Mouse (Mus musculus): ENCODE measurements around the gene Eln.
A peak's percentile ranks its signal among the peaks of the same experiment; 100 is the strongest.

The Eln gene

DNA sequence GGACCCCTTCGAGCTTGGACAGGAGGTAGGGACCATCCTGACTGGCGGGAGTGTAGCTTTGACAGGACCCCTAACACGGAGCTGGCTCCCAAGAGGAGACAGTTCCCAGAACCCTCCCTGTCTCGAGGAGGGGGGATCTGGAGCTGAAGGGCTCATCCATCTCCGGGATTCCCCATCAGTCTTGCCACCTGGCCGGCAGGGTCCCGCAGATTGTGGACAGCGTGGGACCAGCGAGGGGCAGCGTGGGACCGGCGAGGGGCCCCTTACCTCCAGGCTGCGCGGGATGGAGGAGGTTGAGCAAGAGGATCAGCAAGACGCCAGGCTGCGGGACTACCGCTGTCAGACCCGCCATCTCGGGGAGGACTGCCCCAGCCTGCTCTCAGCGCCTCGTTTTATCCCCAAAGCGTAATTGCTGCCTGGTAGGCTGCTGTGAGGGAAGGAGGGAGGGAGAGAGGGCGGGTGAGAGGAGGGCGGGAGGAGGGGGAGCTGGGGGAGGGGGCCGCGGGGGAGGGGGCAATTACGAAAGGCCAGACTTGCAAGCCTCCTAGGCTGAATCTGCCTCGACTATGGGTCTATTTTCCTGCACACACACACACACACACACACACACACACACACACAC is at the start of gene Eln:
Eln (minus strand) TSS at position 434 of the 622 bp plus-strand sequence.
- peak; percentile 26 to 34 for DNase-seq (ENCODE audit: low spot score in 2 of 2)

DNA sequence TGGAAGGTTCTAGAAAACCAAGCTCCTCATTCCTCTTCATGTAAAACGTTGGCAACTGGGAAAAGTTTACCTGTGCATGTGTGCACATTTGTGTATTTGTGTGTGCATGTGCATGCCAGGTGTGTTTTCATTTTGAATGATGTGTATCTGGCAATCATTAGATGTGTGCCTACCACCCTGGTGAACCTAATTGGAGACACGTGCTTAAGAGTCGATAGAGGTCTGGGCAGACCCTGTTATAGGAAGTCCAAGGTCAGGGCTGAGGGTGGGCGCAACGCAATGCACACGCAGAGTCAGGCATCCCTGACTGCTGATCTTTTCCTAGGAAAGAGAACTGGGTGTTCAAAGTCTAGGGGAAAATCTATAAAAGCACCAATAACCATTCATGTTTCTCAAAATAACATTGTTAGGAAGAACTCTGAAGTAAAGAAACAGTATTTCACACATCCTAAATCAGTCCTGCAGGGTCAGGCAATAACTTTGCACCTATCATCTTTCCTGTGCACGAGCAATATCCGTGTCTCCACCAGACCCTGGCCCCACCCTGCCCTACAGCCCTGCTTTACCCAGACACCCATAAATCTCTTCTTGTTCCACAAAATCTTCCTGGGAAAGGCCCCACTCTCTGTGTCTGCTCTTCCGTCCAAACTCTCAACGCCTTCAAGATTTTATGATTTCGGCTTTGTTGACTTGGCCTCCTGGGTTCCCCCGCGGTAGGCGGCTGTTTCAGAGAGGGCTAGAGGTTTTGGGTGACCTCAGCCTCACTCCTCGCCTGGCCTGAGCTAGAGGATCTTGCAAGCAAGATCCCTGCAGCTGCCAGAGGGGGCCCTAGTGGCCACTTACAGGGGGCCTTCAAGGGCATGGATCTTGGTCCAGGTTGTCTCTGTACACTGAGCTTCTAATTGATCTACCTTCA is 43.2 kb upstream of the Eln start:
- no peak for DNase-seq (ENCODE audit: low spot score in 2 of 2)

DNA sequence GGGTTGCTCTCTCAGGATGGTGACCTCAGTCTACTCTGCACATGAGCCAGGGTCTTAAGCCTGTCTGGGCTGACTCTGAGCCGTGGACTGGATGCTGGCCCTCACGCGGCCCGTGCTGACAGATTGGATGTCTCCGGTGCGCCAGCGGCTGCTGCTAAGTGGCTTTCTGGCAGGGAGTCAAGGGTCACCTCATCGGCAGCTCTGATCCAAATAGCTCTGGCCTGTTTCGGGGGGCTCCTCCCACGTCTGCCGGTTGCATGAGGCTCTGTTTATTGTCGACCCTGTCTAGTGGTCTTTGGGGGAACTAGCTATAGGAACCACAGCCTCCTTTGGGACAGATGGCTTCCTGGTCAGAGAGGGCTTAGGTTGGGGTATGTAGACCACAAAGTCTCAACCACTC is 41.1 kb upstream of the Eln start:
- DNase-seq (ENCODE audit: low spot score in 2 of 2): no peak

DNA sequence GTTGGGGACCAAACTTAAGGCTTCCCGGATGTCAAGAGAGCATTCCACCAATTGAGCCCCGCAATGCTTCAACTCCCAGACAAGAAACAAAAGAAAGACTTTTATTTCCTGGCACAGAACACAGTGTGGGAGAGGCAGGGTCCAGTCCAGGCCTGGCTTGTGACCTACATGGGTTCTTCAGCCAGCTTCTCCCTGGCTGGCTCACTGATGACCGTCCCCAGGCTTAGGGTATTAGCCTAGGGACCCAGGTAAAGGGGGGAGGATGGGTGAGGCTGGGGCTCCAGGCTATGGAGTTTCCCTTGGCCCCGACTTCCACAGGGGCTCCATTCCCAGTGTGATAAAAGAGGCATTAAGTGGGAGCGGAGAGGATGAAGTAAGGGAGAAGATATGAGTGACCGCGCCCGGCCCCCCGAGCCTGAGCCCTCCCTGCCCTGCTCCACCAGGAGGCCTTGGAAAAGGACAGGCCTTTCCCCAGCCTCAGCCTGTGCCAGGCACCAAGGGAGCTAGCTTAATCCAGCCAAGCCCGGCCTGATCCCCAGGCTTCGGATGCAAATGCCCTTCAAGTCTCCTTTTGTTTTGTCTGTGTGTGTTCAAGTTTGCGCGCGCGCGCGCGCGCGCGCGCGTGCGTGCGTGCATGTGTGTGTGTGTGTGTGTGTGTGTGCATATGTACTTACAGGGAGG is 38.7 kb upstream of the Eln start:
- no peak for DNase-seq (ENCODE audit: low spot score in 2 of 2)

DNA sequence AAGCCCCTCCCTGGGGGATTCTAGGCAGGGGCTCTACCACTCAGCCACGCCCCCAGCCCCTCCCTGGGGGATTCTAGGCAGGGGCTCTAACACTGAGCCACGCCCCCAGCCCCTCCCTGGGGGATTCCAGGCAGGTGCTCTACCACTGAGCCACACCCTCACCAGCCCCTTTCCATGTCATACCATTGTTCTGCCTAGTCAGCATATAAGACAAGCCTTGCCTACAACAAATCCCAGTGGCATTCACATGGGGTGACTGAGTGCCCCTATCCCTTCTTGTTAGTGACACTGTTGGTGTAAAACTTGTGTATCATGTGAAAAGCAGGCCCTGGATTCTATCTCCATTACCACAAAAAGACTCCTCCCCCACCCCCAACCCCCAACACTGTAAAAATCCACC is 36.7 kb upstream of the Eln start:
- no peak for DNase-seq (ENCODE audit: low spot score in 2 of 2)

DNA sequence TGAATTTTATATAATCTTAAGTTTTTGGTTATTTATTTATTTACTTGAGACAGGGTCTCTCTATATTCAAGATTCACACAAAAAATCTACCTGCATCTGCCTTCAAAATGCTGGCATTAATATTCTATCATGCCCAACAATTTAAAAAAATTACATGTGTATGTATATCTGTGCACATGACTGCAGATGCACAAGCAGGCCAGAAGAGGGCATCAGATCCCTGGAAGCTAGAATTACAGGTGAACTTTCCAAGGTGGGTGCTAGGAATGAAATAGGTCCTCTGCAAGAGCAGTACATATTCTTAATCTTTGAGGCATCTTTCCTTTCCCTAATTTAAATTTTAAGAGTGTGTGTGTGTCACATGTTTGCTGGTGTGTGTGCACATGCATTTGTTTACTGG is 33.8 kb upstream of the Eln start:
- DNase-seq (ENCODE audit: low spot score in 2 of 2): no peak

DNA sequence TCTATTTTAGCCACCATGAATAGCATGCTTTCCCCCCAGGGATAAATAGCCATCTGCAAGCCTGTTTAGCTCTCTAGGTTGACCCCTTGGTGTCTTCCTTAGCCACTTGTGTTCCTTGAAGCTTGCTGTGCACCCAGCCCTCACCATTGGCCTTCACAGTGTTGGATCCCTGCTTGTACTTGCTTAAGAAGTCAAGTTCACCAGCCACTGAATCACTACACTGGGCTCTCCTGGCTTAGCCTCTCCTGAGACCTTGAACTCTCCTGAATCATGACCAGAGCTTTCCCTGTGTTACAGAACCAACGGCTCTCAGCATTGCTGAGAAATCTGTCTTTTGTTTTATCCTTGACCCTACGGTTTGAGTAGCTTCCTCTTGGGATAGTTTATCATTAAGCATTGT is 33.0 kb upstream of the Eln start:
- DNase-seq (ENCODE audit: low spot score in 2 of 2): no peak

DNA sequence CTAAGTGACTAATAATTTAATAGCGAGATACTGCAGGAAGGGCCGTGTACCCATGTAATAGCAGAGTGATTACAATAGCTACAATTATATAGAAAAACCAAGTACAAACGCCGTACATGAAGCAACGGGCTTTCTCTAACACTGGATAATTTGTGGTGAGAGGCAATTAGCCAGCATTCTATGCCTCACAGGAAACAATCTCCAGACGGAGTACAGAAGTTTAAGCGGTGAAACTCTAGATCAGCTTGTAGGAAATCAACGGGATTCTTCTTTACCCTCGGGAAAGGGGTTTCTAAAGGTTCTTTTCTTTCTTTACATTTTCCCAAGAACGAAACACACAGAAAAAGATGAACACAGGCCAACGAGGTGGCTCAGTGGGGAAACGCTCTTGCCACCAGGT is 29.4 kb upstream of the Eln start:
- no peak for DNase-seq (ENCODE audit: low spot score in 2 of 2)

DNA sequence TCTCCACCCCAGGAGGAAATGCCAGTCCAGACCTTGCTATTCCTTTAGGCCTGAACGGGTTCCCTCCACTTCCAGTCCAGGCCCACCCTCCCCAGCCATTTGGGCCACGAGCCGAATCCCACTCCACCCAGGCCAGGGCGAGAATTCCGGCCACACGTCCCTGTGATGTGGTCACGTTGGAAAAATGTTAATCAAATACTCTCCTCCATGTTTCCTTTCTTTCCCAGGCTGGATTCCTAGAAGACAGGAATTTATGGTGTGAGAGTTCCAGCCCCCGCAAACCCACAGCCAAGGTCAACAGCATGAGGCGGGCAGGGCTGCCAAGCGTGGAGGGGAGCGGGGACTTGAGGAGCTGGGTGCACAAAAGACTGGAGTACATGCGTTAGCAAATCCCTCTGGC is 25.4 kb upstream of the Eln start:
- DNase-seq (ENCODE audit: low spot score in 2 of 2): no peak

DNA sequence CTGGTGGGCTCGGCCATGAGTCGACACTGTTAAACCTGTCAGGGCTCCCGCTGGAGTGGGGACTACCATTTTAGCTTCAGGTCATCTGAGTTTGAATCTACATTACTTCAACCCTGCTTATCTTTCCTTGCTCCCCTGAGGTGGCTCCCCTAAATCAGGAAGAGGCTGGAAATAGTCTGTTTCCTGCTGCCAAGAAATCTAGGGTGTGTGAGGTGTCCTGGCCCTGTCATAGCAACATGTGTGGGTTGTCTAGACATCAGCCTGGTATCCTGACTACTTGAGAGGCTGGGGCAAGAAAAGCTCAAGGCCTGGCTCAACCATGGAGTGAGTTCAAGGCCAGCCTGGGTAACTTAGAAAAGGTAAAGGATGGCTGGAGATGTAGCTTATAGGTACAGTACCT is 24.6 kb upstream of the Eln start:
- DNase-seq (ENCODE audit: low spot score in 2 of 2): no peak

DNA sequence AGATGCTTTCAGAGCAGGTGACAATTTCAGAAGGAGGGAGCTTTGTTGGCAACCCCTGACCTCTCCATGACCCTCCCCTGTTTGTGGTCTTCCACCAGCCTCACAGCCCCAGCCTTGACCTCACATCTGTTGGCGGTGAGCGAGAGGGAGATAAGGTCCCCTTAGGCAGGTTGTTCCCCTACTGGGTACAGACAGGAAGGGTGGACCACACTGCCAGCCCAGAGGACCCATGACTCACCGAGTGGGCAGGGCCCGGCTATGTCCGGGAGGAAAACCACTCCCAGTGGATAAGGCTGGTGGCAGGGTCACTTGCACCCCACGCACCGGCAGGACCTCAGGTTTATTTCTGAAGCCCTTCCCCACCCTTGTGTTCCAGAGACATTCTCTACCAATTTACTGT is 22.1 kb upstream of the Eln start:
- DNase-seq (ENCODE audit: low spot score in 2 of 2): no peak

DNA sequence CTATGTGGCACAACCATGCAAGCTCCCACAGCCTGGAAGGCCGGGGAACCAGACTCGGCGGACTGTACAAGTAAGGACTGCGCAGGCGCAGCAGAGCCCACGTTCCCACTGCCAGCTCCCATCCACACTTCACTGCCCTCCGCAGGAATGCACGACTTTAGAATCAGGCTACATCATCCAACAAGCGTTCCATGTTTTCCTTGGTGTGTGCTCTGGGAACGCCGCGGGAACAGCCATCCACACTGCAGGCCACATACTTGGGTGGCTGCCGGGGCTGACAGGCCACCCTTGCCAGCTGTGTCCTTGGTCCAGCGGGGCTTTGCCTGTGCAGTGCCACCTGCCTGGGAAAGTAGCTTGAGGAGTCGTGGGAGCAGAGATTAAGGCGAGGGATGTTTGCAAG is 18.3 kb upstream of the Eln start:
- no peak for DNase-seq (ENCODE audit: low spot score in 2 of 2)

DNA sequence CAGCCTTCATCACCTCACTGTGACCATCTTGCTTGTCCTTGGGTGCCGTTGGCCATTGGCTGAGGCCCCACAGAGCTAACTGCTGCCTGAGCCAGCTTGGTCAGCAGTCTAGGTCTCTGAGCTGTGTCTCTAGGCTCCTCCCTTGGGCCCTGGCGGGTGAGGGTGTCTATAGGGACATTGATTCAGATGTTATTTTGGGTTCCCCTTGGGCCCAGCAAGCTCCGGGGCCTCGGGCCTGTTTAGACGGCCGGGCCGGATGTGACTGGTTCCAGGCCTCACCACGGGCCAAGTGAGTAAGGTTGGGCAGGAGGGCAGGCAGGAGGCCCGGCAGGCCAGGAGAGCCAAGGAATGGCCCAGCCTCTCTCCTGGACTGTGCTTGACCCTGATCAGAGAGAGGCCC is 16.2 kb upstream of the Eln start:
- no peak for DNase-seq (ENCODE audit: low spot score in 2 of 2)

DNA sequence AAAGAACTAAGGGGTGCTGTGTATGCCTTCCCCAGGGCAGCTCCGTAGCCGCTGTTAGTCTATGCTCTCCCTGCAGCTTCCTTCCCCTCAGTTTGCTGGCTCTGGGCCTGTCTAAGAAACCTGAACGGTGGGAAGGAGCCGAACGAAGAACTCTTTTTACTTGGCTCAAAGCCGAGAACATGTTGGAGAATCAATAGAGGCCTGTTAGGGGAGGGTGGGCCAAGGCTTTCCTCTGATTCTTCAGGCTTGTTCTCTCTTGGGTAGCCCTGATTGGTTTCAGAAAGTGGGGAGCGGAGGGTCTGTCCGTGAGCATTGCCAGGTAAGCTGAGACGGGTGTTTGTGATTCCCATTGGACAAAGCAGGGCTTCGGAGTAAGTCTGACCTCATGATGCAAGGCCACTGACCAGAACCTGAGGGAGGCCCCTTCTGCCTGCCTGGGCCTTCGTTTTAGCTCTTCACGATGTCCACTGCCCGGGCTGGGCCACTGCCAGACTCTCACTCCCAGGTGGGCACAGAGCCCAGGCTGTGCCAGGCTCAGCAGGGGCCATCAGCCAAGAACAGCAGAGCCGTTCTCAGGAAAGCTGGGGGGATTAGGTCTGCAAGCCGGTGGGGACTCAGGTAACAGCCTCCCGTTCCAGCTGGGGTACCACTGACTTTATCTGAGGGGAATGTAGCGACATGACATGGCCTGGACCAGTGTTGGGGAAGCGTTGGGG is 14.4 kb upstream of the Eln start:
- DNase-seq (ENCODE audit: low spot score in 2 of 2): peak; percentile 21 to 37

DNA sequence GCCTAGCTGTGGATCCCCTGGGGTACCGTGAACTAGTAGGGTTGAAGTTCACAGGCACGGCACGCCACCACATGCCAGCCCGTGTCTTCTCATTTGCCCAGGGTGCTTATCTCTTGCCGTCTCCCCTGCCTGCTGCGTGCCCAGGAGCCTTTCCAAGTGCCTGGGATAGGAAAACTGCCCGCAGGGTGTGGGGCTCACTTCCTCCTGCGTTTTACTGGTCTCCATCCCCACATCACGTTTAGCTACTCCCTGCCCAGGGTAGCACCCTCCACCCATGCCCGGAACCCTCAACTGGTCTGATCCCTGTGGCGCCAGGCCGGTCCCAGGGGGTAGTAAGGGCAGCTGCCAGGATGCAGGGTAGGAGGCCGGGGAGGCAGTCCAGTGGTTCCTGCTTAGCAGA is 8.9 kb upstream of the Eln start:
- DNase-seq (ENCODE audit: low spot score in 2 of 2): no peak

DNA sequence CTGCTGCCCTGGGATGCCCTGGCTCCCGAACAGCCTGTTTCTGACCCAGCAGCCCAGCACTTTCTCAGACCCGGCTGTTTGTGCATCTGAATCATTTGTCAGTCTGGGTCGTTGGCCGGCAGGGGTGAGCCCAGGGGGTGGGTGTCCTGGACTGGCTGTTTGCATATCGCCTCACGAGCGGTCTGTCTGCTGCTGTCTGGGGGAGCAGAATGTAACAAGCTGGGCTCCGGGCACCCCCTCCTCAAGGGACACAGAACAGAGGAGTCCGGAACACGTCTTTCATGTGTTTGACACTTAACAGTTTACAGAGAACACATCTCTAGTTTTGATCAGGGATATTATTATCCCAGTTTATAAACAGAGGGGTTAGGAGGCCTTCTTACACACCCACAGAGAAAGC is 7.0 kb upstream of the Eln start:
- DNase-seq (ENCODE audit: low spot score in 2 of 2): no peak

DNA sequence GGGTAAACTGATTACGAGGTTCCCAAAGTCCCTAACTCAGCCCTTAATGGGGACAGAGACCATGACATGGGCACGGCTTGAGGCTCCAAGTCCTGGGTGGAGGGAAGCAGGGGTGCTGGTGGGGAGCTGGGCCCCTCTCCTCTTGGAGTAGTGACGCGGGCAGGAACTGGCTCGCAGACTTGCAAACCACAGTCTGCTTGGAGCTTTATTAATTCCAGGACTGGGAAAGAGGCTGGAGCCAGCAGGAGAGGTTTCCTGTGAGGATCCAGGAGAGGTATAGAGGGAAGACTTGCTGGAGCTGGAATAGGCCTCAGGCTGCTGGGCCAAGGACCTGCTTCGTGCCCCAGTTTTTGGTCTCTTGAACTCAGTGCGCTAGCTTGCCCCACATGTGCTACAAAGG is 3.3 kb upstream of the Eln start:
- DNase-seq (ENCODE audit: low spot score in 2 of 2): no peak

DNA sequence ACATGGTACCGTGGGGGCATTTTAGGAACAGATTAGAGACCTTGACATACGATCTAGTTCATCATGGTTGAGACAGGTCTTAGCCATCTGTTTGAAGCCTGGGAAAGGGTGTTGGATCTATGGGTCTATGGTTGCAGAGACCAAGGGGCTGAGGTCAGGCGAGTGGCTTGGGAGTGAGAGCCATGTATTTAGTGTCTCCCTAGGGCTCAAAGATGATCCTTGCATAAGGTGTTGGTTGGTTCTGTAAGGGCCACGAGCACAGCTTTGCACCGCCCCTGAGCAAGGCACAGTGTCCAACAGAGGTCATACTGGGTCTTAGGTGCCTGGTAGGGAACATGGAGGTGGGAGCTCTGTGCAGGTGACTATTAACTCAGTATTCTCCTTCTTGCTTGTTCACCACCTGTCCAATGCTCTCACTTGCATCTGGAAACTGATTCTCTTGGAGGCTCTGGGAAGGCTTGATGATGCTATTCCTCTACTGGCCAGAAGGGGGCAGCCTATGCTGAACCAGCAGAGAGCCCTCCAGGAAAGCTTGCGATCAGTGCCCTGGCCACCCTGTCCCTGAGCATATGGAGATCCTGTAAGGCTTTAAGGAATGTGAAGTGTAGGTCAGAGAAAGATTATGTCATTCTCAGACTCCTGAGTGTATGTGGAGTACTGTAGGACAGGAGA is 960 bp upstream of the Eln start:
- DNase-seq (ENCODE audit: low spot score in 2 of 2): peak; percentile 20 to 49

DNA sequence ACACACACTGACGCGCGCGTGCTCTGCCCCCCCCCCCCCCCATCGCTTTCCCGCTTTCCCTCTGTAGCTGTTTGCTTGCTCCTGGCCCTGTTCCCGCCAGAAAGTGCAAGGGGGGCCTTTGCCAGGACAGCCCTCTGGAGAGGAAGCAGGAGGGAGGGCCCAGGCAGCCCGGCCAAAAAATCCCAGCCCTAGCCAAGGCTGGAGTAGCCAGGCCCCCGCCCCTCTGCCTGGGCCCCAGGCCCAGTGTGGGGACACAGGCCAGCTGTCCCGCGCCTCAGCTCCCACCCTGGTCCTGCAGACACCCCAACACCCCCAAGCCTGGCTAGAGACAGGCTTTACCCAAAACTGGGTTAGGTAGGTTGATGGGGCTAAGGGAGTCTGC is 380 bp upstream of the Eln start:
- peak; percentile 74 to 77 for DNase-seq (ENCODE audit: low spot score in 2 of 2)

DNA sequence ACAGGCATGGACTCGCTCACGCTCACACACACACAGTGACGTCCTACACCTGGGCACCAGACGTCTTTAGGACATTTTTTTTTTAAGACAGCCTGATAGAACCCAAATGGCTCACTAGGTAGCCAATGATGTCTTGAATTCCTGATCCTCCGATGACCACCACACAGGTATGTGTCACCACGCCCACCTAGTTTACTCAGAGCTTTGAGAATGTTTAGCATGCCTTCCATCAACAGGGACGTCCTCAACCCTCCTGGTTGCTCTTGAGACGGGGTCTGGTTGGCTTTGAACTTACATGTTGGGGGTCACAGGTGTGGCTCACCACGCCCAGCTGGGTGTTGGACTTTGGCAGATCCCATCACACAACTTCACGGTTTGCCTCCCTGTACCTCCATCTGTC is 922 bp downstream of the Eln start:
- DNase-seq (ENCODE audit: low spot score in 2 of 2): no peak

DNA sequence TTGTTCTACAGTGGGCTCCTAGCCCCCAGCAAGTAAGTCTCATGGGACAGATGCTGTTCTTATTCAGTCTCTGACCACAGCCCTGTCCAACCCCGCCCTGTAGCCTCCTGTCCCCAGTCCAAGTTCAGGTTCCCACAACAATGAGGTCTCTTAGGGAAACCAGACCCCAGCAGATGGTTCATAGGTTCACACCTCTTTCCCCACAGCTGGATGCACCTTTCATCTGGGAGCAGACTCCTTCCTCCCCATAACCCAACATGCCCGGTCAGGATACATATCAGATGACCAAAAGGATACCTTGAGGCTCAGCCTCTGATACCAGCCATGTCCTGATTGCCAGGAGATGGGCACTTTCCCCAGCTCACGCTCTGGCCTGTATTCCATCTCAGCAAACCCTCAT is 1.3 kb downstream of the Eln start:
- DNase-seq (ENCODE audit: low spot score in 2 of 2): no peak

DNA sequence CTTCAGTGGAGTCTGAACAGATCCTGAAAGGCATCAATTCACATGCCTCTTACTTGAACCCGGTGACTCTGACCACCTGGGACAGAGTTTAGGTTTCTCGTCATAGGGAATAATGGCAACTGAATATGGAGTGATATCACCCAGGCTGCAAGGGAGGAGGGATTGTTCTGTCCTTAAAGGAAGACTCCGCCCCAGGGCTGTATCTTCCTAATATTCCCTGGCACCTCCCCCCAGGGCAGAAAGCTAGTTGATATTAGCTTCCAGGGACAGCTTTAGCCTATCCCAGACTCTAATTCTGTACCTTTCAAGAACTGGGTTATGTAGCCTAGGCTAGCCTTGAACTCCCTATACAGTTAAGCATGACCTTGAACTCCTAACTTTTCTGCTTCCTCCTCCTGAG is 2.1 kb downstream of the Eln start:
- DNase-seq (ENCODE audit: low spot score in 2 of 2): no peak

Data from frontal cortex, postnatal 10 days (tissue).